Mouse (Mus musculus) CH12.LX (cell line): ENCODE measurements around the gene Whrn. TPM values are rescaled to one million over a fixed set of nuclear protein-coding genes. Genes with fewer than 3 reads are reported as not detected.

Experiments
- DNase-seq: peaks from one replicate; pipeline ENCODE4 v3.0.0-alpha.2; 2013; ENCODE audit errors: extremely low read depth
- H3K27ac ChIP-seq: 2 replicates; pipeline ENCODE4 v1.5.1; 2012; ENCODE audit warnings: low read depth, mild to moderate bottlenecking, control low read depth, moderate library complexity; ENCODE audit not compliant: insufficient read depth
- H3K27me3 ChIP-seq: replicated peaks from 2 replicates; pipeline ENCODE3; 2012; ENCODE audit warnings: inconsistent platforms
- H3K36me3 ChIP-seq, 2 experiments: replicated peaks in 1 of 2; 2 replicates each; pipeline versions ENCODE3 to v1.6.1; 2012; ENCODE audit warnings: inconsistent platforms in 1 of 2, low read length in 1 of 2, mild to moderate bottlenecking in 1 of 2, mixed read lengths in 1 of 2, moderate library complexity in 1 of 2; ENCODE audit not compliant: control insufficient read depth in 1 of 2, insufficient read depth in 1 of 2
- H3K4me1 ChIP-seq, 2 experiments: 2 replicates each; pipeline ENCODE4 v1.6.1; 2012; ENCODE audit warnings: inconsistent platforms in 1 of 2, moderate library complexity in 1 of 2; ENCODE audit not compliant: insufficient read depth in 2 of 2, control insufficient read depth in 1 of 2
- H3K4me2 ChIP-seq: 2 replicates; pipeline ENCODE4 v1.6.1; 2012; ENCODE audit warnings: low read depth, mild to moderate bottlenecking, control low read depth; ENCODE audit not compliant: poor library complexity, insufficient read depth, severe bottlenecking
- H3K4me3 ChIP-seq, 3 experiments: fragments of 150-350 bp in 1 of 3; sonication (generic) in 1 of 3; replicated peaks in 1 of 3; 2 replicates each; pipeline versions ENCODE3 to v1.5.1; 2011 to 2012; ENCODE audit warnings: low read depth in 2 of 3, low read length in 2 of 3, mild to moderate bottlenecking in 2 of 3, moderate library complexity in 2 of 3, control low read depth in 1 of 3, improper control_type of control experiment in 1 of 3, inconsistent platforms in 1 of 3, mixed read lengths in 1 of 3; ENCODE audit not compliant: poor library complexity in 1 of 3
- H3K79me2 ChIP-seq: replicated peaks from 2 replicates; pipeline ENCODE4 v1.6.1; 2012; ENCODE audit warnings: mild to moderate bottlenecking, moderate library complexity; ENCODE audit not compliant: control insufficient read depth, poor library complexity, insufficient read depth, severe bottlenecking; ENCODE audit errors: extremely low read depth
- H3K9ac ChIP-seq: 2 replicates; pipeline ENCODE4 v1.6.1; 2012; ENCODE audit warnings: low read depth, mild to moderate bottlenecking, control low read depth, moderate library complexity; ENCODE audit not compliant: insufficient read depth
- H3K9me3 ChIP-seq: replicated peaks from 2 replicates; pipeline ENCODE3; 2012; ENCODE audit warnings: low read length, inconsistent platforms, mixed read lengths
- BHLHE40 ChIP-seq: IDR thresholded peaks from 2 replicates; pipeline ENCODE4 v1.6.1; 2011; ENCODE audit warnings: mild to moderate bottlenecking, low read depth, low read length, improper control_type of control experiment
- CHD2 ChIP-seq: IDR thresholded peaks from 2 replicates; pipeline ENCODE4 v1.6.1; 2011; ENCODE audit warnings: low read length, improper control_type of control experiment
- CTCF ChIP-seq, 2 experiments: IDR thresholded peaks in 1 of 2; conservative IDR thresholded peaks in 1 of 2; 2 replicates each; pipeline ENCODE4 v1.5.1; 2011 to 2012; ENCODE audit warnings: low read depth in 2 of 2, low read length in 2 of 2, improper control_type of control experiment in 1 of 2, inconsistent platforms in 1 of 2, mild to moderate bottlenecking in 1 of 2, moderate library complexity in 1 of 2
- E2F4 ChIP-seq: IDR thresholded peaks from 2 replicates; pipeline ENCODE4 v1.6.1; 2011; ENCODE audit warnings: low read depth, low read length, improper control_type of control experiment; ENCODE audit not compliant: insufficient replicate concordance
- EP300 ChIP-seq: IDR thresholded peaks from 2 replicates; pipeline ENCODE4 v1.6.1; 2011; ENCODE audit warnings: low read length, improper control_type of control experiment
- ETS1 ChIP-seq: conservative IDR thresholded peaks from 2 replicates; pipeline ENCODE4 v1.6.1; 2012; ENCODE audit warnings: low read depth, mild to moderate bottlenecking, inconsistent platforms, low read length, improper control_type of control experiment, moderate library complexity
- GABPA ChIP-seq: IDR thresholded peaks from 2 replicates; pipeline ENCODE4 v1.6.1; 2012; ENCODE audit warnings: low read depth, low read length, improper control_type of control experiment, inconsistent platforms; ENCODE audit not compliant: insufficient replicate concordance
- HCFC1 ChIP-seq: IDR thresholded peaks from 2 replicates; pipeline ENCODE4 v1.6.1; 2012; ENCODE audit warnings: low read depth, mild to moderate bottlenecking, inconsistent platforms, low read length, improper control_type of control experiment
- IRF4 ChIP-seq: IDR thresholded peaks from 2 replicates; pipeline ENCODE4 v1.6.1; 2014; ENCODE audit warnings: low read depth, mild to moderate bottlenecking, inconsistent platforms, low read length, improper control_type of control experiment
- JUND ChIP-seq: conservative IDR thresholded peaks from 2 replicates; pipeline ENCODE4 v1.6.1; 2011; ENCODE audit warnings: low read depth, low read length, improper control_type of control experiment
- KAT2A ChIP-seq: IDR thresholded peaks from 2 replicates; pipeline ENCODE4 v1.6.1; 2012; ENCODE audit warnings: low read length, improper control_type of control experiment, inconsistent platforms; ENCODE audit not compliant: insufficient replicate concordance
- MAX ChIP-seq: IDR thresholded peaks from 2 replicates; pipeline ENCODE4 v1.6.1; 2011; ENCODE audit warnings: low read length, improper control_type of control experiment
- NELFE ChIP-seq: IDR thresholded peaks from 2 replicates; pipeline ENCODE4 v1.6.1; 2011; ENCODE audit warnings: low read depth, low read length, improper control_type of control experiment
- NRF1 ChIP-seq: IDR thresholded peaks from 2 replicates; pipeline ENCODE4 v1.6.1; 2014; ENCODE audit warnings: low read depth, mild to moderate bottlenecking, inconsistent platforms, low read length, improper control_type of control experiment, moderate library complexity
- POLR2A ChIP-seq: IDR thresholded peaks from 2 replicates; pipeline ENCODE4 v1.6.1; 2011; ENCODE audit warnings: low read depth, mild to moderate bottlenecking, improper control_type of control experiment, low read length
- TBP ChIP-seq: conservative IDR thresholded peaks from 2 replicates; pipeline ENCODE4 v1.6.1; 2011; ENCODE audit warnings: low read depth, low read length, improper control_type of control experiment
- USF2 ChIP-seq: conservative IDR thresholded peaks from 2 replicates; pipeline ENCODE4 v1.6.1; 2011; ENCODE audit warnings: low read depth, low read length, improper control_type of control experiment
- ZC3H11A ChIP-seq: IDR thresholded peaks from 2 replicates; pipeline ENCODE4 v1.6.1; 2012; ENCODE audit warnings: low read depth, mild to moderate bottlenecking, inconsistent platforms, low read length, improper control_type of control experiment
- ZNF384 ChIP-seq: IDR thresholded peaks from 2 replicates; pipeline ENCODE4 v1.6.1; 2012; ENCODE audit warnings: low read depth, low read length, improper control_type of control experiment, inconsistent platforms
- dilution Hi-C: fragments of 300-500 bp; cut with MboI; formaldehyde crosslinking; loops from 2 replicates; pipeline ENCODE4 v1.14.3; 2020; ENCODE audit warnings: low sequenced_read_pairs; ENCODE audit not compliant: extremely low pct_unique_long_range_greater_than_20kb, extremely low pct_ligation_motif_present
- in situ Hi-C: fragments of 300-500 bp; cut with MboI; formaldehyde crosslinking; loops from 3 replicates; pipeline ENCODE4 v1.14.3; 2019; ENCODE audit warnings: low sequenced_read_pairs, low pct_ligation_motif_present, low pct_unique_long_range_greater_than_20kb, mixed read lengths
- polyA plus RNA-seq: library from polyadenylated mRNA; unstranded; fragments of >175 nt; gene quantifications from 2 replicates; pipeline ENCODE4 v1.2.1, GENCODE M21; 2012; ENCODE audit warnings: low read depth; ENCODE audit not compliant: insufficient read length
- total RNA-seq, 2 experiments: library from RNA; depleted of rRNA; stranded (reverse); fragments of 300-350 nt in 1 of 2; fragments of >200 nt in 1 of 2; gene quantifications; 2 replicates each; pipeline ENCODE4 v1.2.3; 2012 to 2014

Gene Whrn
- total and polyA plus RNA-seq, 3 experiments: 0.99 to 9.4 (median 4.5) TPM

GRCm38 (mm10) chr4:63537602-63538001 is 41.8 kb upstream of the Whrn start:
- no peak for DNase-seq
- H3K79me2 ChIP-seq: no peaks in the 10 kb centered on the region
- no peak overlapping the region for H3K9ac ChIP-seq
- H3K27ac ChIP-seq: no peak overlapping the region
- dilution Hi-C loops: no loop called here
- H3K4me3 ChIP-seq: no peak overlapping the region
- TF ChIP-seq HCFC1 (no peak), ETS1 (no peak), ZNF384 (no peak), JUND (no peak), POLR2A (no peak), CHD2 (no peak), GABPA (no peak), CTCF (conservative IDR thresholded peaks at IDR 0.05 in 1 of 2, IDR thresholded peaks at IDR 0.05 in 1 of 2; ENCODE audit: low read depth in 2 of 2, low read length in 2 of 2) (no peak), BHLHE40 (no peak), NELFE (no peak), USF2 (no peak), MAX (no peak), E2F4 (no peak), ZC3H11A (no peak), TBP (no peak), NRF1 (no peak), EP300 (no peak), KAT2A (no peak)
- no peaks in the 10 kb centered on the region for H3K36me3 ChIP-seq
- no peak overlapping the region for H3K4me2 ChIP-seq
- H3K27me3 ChIP-seq: peaks cover 1% of the 10 kb centered on the region
- in situ Hi-C loops: no loop called here
- H3K9me3 ChIP-seq: no peaks in the 10 kb centered on the region
- H3K4me1 ChIP-seq: no peaks in the 10 kb centered on the region

GRCm38 (mm10) chr4:63530409-63530808 is 34.6 kb upstream of the Whrn start:
- no peak for DNase-seq
- Histone ChIP-seq H3K9me3 (no peaks in the 10 kb centered on the region), H3K79me2 (no peaks in the 10 kb centered on the region), H3K27me3 (peaks cover 4% of the 10 kb centered on the region), H3K4me3 (no peak overlapping the region), H3K4me2 (no peak overlapping the region), H3K9ac (no peak overlapping the region), H3K27ac (no peak overlapping the region), H3K36me3 (no peaks in the 10 kb centered on the region), H3K4me1 (no peaks in the 10 kb centered on the region)
- TF ChIP-seq ETS1 (no peak), IRF4 (no peak), USF2 (no peak), MAX (no peak)
- in situ Hi-C loops (no loop called here), dilution Hi-C loops (no loop called here)
